Comparison of ENCODE assay signal across 8 mouse cellular contexts in the genomic region with DNA sequence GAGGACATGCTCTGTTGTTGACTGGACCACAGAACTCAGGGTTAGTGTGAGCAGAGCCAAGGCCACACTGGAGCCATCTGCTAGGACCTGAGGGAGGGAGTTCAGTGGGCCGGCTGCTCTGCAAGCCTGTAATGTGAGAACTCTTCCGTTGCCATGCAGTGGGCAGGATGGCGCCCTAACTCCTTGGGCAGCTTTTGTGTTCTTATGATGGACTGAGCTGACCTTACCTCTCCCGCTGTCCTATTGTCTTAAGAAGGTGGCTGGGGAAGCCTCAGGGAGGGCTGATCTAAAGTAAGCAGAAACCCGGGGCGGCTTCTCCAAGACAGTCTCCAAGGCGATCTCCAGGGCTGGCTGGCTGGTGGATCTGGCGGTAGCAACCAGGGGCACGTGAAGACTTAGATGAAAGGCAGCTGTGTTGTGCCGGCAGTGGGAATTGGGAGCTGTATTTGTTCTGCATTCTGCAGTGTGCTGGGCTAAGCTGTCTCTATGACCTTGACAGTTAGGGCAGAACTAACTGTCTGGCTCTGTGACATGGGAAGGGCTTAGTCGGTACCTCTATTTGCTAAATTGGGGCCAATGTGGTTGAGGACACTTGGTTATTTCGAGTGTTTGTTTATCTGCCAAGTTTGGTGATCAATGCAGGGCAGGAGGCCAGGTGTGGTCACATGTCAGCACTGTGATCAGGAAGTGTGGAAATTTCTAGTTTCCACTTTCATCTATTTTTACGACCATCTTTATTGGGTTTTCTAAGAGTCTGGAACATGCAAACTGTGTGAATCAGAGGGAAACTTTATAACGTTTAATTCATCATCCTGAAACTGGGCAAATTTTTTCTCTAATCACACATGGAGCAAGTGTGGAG.
DNase-seq lines count a peak whose midpoint lies in the region; ATAC-seq lines count a peak whose summit lies in the region.

No protein-coding gene starts in this region.

- 0 out of 2 replicates have a peak, but pooled peaks cover 3% of the 10 kb centered on the region for H3K27me3 ChIP-seq in heart, embryonic 14.5 days (ENCODE audit: control insufficient read depth, insufficient read depth, low read length)
- no peaks in the 10 kb centered on the region for H3K27me3 ChIP-seq in liver, embryonic 16.5 days (ENCODE audit: control insufficient read depth, insufficient read depth, low read depth, low read length)

- peak overlapping the region; percentile 12; the same call in 1 of the 2 replicates for H3K4me2 ChIP-seq in heart, embryonic 14.5 days (ENCODE audit: low read length)
- H3K4me2 ChIP-seq in liver, embryonic 16.5 days (ENCODE audit: low read depth, low read length) = no peak overlapping the region

- no peaks in the 10 kb centered on the region for H3K36me3 ChIP-seq in heart, embryonic 14.5 days (ENCODE audit: control insufficient read depth, insufficient read depth, low read length)
- no peaks in the 10 kb centered on the region for H3K36me3 ChIP-seq in liver, embryonic 16.5 days (ENCODE audit: control insufficient read depth, insufficient read depth)

- no peak for ATAC-seq in heart, embryonic 14.5 days (ENCODE audit: insufficient number of reproducible peaks, insufficient read depth, low FRiP score, low read depth)
- peak; percentile 89 for ATAC-seq in liver, embryonic 16.5 days (ENCODE audit: low read depth)
- no peak for ATAC-seq in megakaryocyte progenitor cell, adult 5-6 weeks (replicated peaks; ENCODE audit: poor library complexity)

- WGBS in heart, embryonic 14.5 days = 40% methylated on average over 14 of the region's 14 CpGs
- 54% methylated on average over 14 of the region's 14 CpGs for WGBS in liver, embryonic 16.5 days (ENCODE audit: insufficient replicate concordance)

- peak; percentile 39 for DNase-seq in ovary, postnatal 36 days (ENCODE audit: low spot score)
- no peak for DNase-seq in ovary, postnatal 10 days (ENCODE audit: low spot score)
- DNase-seq in embryo, embryonic 10.5 days (ENCODE audit: low spot score) = peak; percentile 66
- DNase-seq in right cerebral cortex, postnatal 10 days (ENCODE audit: low spot score in 2 of 2) = peak; percentile 67 to 77
- no peak for DNase-seq in urinary bladder, postnatal 36 days (ENCODE audit: low spot score in 2 of 2)

- no peak overlapping the region for H3K4me3 ChIP-seq in heart, embryonic 14.5 days (ENCODE audit: control insufficient read depth in 1 of 2, insufficient read depth in 1 of 2, low read depth in 1 of 2, low read length in 2 of 2)
- H3K4me3 ChIP-seq in liver, embryonic 16.5 days (ENCODE audit: low read depth, low read length) = no peak overlapping the region

- no peaks in the 10 kb centered on the region for H3K9me3 ChIP-seq in heart, embryonic 14.5 days (ENCODE audit: control insufficient read depth, low read length)
- H3K9me3 ChIP-seq in liver, embryonic 16.5 days (replicated peaks; ENCODE audit: control insufficient read depth, low read length) = no peaks in the 10 kb centered on the region

- H3K27ac ChIP-seq in heart, embryonic 14.5 days (replicated peaks in 1 of 2; ENCODE audit: control insufficient read depth in 1 of 2, insufficient read depth in 1 of 2, low read depth in 2 of 2, low read length in 2 of 2) = peak overlapping the region; percentile 75
- no peak overlapping the region for H3K27ac ChIP-seq in liver, embryonic 16.5 days (ENCODE audit: low read length)

- peaks cover 31 to 39% of the 10 kb centered on the region in 2 experiments for H3K4me1 ChIP-seq in heart, embryonic 14.5 days (ENCODE audit: control insufficient read depth in 2 of 2, insufficient read depth in 2 of 2, low read length in 2 of 2)
- no peaks in the 10 kb centered on the region; the same call in 1 of the 2 replicates for H3K4me1 ChIP-seq in liver, embryonic 16.5 days (ENCODE audit: control insufficient read depth, low read depth, low read length)

- H3K9ac ChIP-seq in heart, embryonic 14.5 days (ENCODE audit: low read length) = 0 out of 2 replicates have a peak overlapping the region, but pooled peaks have one; percentile 35
- H3K9ac ChIP-seq in liver, embryonic 16.5 days (ENCODE audit: low read depth, low read length) = no peak overlapping the region

Comparison
In these comparisons a context has a peak if more than half of its experiments do, and no peak if none do; other contexts are left out.
1. DNase-seq: peak in ovary, postnatal 36 days (single experiment), embryo, embryonic 10.5 days (single experiment) and right cerebral cortex, postnatal 10 days (2 of 2); none in ovary, postnatal 10 days (single experiment) and urinary bladder, postnatal 36 days (0 of 2).